Mouse (Mus musculus) thymus, adult 2 months (tissue): ENCODE measurements around the gene Arhgef7.

Experiments
- CTCF ChIP-seq: fragments of 200-500 bp; IDR thresholded peaks from 2 replicates; pipeline ENCODE4 v1.5.1; 2012; ENCODE audit warnings: mild to moderate bottlenecking, control low read depth, low read length, moderate library complexity, borderline replicate concordance; ENCODE audit not compliant: control insufficient read depth, poor library complexity, insufficient read depth; ENCODE audit errors: extremely low read depth
- POLR2A ChIP-seq: fragments of 200-500 bp; IDR thresholded peaks from 2 replicates; pipeline ENCODE4 v1.6.1; 2012; ENCODE audit warnings: mild to moderate bottlenecking, low read length, control low read depth, moderate library complexity; ENCODE audit not compliant: control insufficient read depth, poor library complexity, insufficient read depth; ENCODE audit errors: extremely low read depth

GRCm38 (mm10) chr8:11799098-11799497 lies 71.6 kb downstream of the Arhgef7 start:
- TF ChIP-seq POLR2A, result no peak
- no peak for TF ChIP-seq CTCF
